Mouse (Mus musculus): ENCODE measurements around the gene Fry. TPM values are rescaled to one million over a fixed set of nuclear protein-coding genes. Genes with fewer than 3 reads are reported as not detected.

Gene Fry
- polyA plus RNA-seq, 1 experiment = 78.6 TPM

- TF ChIP-seq CTCF (IDR thresholded peaks at IDR 0.05; ENCODE audit: extremely low read depth, insufficient read depth, low read length) (no peak), POLR2A (IDR thresholded peaks at IDR 0.05; ENCODE audit: extremely low read depth, insufficient read depth, low read length) (no peak)
- Histone ChIP-seq H3K4me1 (ENCODE audit: control insufficient read depth, insufficient read depth, low read length) (peaks cover 7% of the 10 kb centered on the region), H3K27ac (ENCODE audit: insufficient read depth, low read length) (peak overlapping the region; percentile 56; the same call in 1 of the 2 replicates), H3K4me3 (ENCODE audit: insufficient read depth, low read length) (no peak overlapping the region)
Measured at GRCm38 (mm10) chr5:150146612-150147011, 28.2 kb downstream of the Fry start.

GRCm38 (mm10) chr5:150149725-150150124, 31.3 kb downstream of the Fry start:
- TF ChIP-seq CTCF (IDR thresholded peaks at IDR 0.05; ENCODE audit: extremely low read depth, insufficient read depth, low read length) (no peak), POLR2A (IDR thresholded peaks at IDR 0.05; ENCODE audit: extremely low read depth, insufficient read depth, low read length) (no peak)
- Histone ChIP-seq H3K4me1 (ENCODE audit: control insufficient read depth, insufficient read depth, low read length) (peaks cover 11% of the 10 kb centered on the region), H3K27ac (ENCODE audit: insufficient read depth, low read length) (no peak overlapping the region), H3K4me3 (ENCODE audit: insufficient read depth, low read length) (no peak overlapping the region)

GRCm38 (mm10) chr5:150150986-150151385, 32.5 kb downstream of the Fry start:
- Histone ChIP-seq H3K4me1 (ENCODE audit: control insufficient read depth, insufficient read depth, low read length) (peaks cover 9% of the 10 kb centered on the region), H3K27ac (ENCODE audit: insufficient read depth, low read length) (no peak overlapping the region), H3K4me3 (ENCODE audit: insufficient read depth, low read length) (no peak overlapping the region)
- TF ChIP-seq POLR2A (IDR thresholded peaks at IDR 0.05; ENCODE audit: extremely low read depth, insufficient read depth, low read length) (no peak), CTCF (IDR thresholded peaks at IDR 0.05; ENCODE audit: extremely low read depth, insufficient read depth, low read length) (no peak)

GRCm38 (mm10) chr5:150152071-150152879, 33.8 kb downstream of the Fry start:
- no peak overlapping the region for H3K4me3 ChIP-seq (ENCODE audit: insufficient read depth, low read length)

GRCm38 (mm10) chr5:150152880-150153281, 34.4 kb downstream of the Fry start:
- no peak overlapping the region for H3K4me3 ChIP-seq (ENCODE audit: insufficient read depth, low read length)

More at GRCm38 (mm10) chr5:150152071-150152879, 33.8 kb downstream of the Fry start:
- no peak for TF ChIP-seq POLR2A (IDR thresholded peaks at IDR 0.05; ENCODE audit: extremely low read depth, insufficient read depth, low read length)
- no peak for TF ChIP-seq CTCF (IDR thresholded peaks at IDR 0.05; ENCODE audit: extremely low read depth, insufficient read depth, low read length)
- H3K27ac ChIP-seq (ENCODE audit: insufficient read depth, low read length) = peak overlapping the region; percentile 21; the same call in 1 of the 2 replicates
- H3K4me1 ChIP-seq (ENCODE audit: control insufficient read depth, insufficient read depth, low read length) = peaks cover 9% of the 10 kb centered on the region

GRCm38 (mm10) chr5:150155388-150155787, 36.9 kb downstream of the Fry start:
- Histone ChIP-seq H3K4me3 (ENCODE audit: insufficient read depth, low read length) (no peak overlapping the region), H3K27ac (ENCODE audit: insufficient read depth, low read length) (no peak overlapping the region), H3K4me1 (ENCODE audit: control insufficient read depth, insufficient read depth, low read length) (peaks cover 9% of the 10 kb centered on the region)
- TF ChIP-seq CTCF (IDR thresholded peaks at IDR 0.05; ENCODE audit: extremely low read depth, insufficient read depth, low read length) (no peak), POLR2A (IDR thresholded peaks at IDR 0.05; ENCODE audit: extremely low read depth, insufficient read depth, low read length) (no peak)

More at GRCm38 (mm10) chr5:150152880-150153281, 34.4 kb downstream of the Fry start:
- TF ChIP-seq CTCF (IDR thresholded peaks at IDR 0.05; ENCODE audit: extremely low read depth, insufficient read depth, low read length) (peak; percentile 24; the same call in 1 of the 2 replicates), POLR2A (IDR thresholded peaks at IDR 0.05; ENCODE audit: extremely low read depth, insufficient read depth, low read length) (no peak)
- Histone ChIP-seq H3K4me1 (ENCODE audit: control insufficient read depth, insufficient read depth, low read length) (peaks cover 9% of the 10 kb centered on the region), H3K27ac (ENCODE audit: insufficient read depth, low read length) (no peak overlapping the region)

- H3K4me3 ChIP-seq (ENCODE audit: insufficient read depth, low read length) = peak overlapping the region; percentile 34
- H3K4me1 ChIP-seq (ENCODE audit: control insufficient read depth, insufficient read depth, low read length) = peaks cover 9% of the 10 kb centered on the region
- H3K27ac ChIP-seq (ENCODE audit: insufficient read depth, low read length) = no peak overlapping the region
- TF ChIP-seq CTCF (IDR thresholded peaks at IDR 0.05; ENCODE audit: extremely low read depth, insufficient read depth, low read length) (no peak), POLR2A (IDR thresholded peaks at IDR 0.05; ENCODE audit: extremely low read depth, insufficient read depth, low read length) (0 out of 2 replicates have a peak, but pooled peaks have one; percentile 13)
Measured at GRCm38 (mm10) chr5:150156063-150156786, 37.8 kb downstream of the Fry start.

GRCm38 (mm10) chr5:150157682-150158081, 39.2 kb downstream of the Fry start:
- Histone ChIP-seq H3K27ac (ENCODE audit: insufficient read depth, low read length) (no peak overlapping the region), H3K4me3 (ENCODE audit: insufficient read depth, low read length) (no peak overlapping the region)
- TF ChIP-seq POLR2A (IDR thresholded peaks at IDR 0.05; ENCODE audit: extremely low read depth, insufficient read depth, low read length) (no peak), CTCF (IDR thresholded peaks at IDR 0.05; ENCODE audit: extremely low read depth, insufficient read depth, low read length) (peak; percentile 84)

GRCm38 (mm10) chr5:150159151-150159550, 40.7 kb downstream of the Fry start:
- H3K4me1 ChIP-seq (ENCODE audit: control insufficient read depth, insufficient read depth, low read length) = peaks cover 3% of the 10 kb centered on the region
- no peak overlapping the region for H3K27ac ChIP-seq (ENCODE audit: insufficient read depth, low read length)
- TF ChIP-seq CTCF (IDR thresholded peaks at IDR 0.05; ENCODE audit: extremely low read depth, insufficient read depth, low read length) = no peak
- TF ChIP-seq POLR2A (IDR thresholded peaks at IDR 0.05; ENCODE audit: extremely low read depth, insufficient read depth, low read length) = no peak
- no peak overlapping the region for H3K4me3 ChIP-seq (ENCODE audit: insufficient read depth, low read length)

More at GRCm38 (mm10) chr5:150157682-150158081, 39.2 kb downstream of the Fry start:
- H3K4me1 ChIP-seq (ENCODE audit: control insufficient read depth, insufficient read depth, low read length) = peaks cover 3% of the 10 kb centered on the region
